Mouse (Mus musculus): ENCODE measurements at regions not wholly inside any gene's neighbourhood (a gene's known extent, or its start where the extent isn't known, plus 50 kb on each side); places are given as distances from the start of the nearest gene placed in this dataset.

DNA sequence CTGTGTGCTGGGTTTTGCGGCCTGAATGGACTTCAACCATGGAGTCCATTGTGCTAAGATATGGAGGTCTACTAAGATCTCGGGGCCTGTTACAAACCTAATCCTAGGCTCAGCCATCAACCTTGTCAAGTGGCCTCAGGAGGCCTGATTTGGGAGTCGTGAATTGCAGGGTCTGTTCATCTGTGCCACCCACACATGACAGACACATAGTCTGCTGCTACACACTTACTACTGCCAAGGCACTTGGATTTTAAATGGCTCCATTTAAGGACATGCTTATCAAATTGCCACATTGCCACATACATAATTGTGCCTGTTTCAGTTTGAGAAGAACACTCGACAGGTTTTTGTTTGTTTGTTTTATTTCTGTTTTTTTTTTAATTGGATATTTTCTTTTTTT, 737.0 kb downstream of the Tmem132b start:
- 83% methylated on average over 4 of the region's 4 CpGs for WGBS
- Histone ChIP-seq H3K36me3 (no peaks in the 10 kb centered on the region), H3K4me3 (no peak overlapping the region), H3K9ac (no peak overlapping the region), H3K9me3 (no peaks in the 10 kb centered on the region), H3K4me1 (replicated peaks) (peaks cover 6% of the 10 kb centered on the region; the same call in 1 of the 2 replicates), H3K4me2 (no peak overlapping the region), H3K27me3 (no peaks in the 10 kb centered on the region), H3K27ac (replicated peaks) (no peak overlapping the region)
- no peak for ATAC-seq (ENCODE audit: low read depth)

DNA sequence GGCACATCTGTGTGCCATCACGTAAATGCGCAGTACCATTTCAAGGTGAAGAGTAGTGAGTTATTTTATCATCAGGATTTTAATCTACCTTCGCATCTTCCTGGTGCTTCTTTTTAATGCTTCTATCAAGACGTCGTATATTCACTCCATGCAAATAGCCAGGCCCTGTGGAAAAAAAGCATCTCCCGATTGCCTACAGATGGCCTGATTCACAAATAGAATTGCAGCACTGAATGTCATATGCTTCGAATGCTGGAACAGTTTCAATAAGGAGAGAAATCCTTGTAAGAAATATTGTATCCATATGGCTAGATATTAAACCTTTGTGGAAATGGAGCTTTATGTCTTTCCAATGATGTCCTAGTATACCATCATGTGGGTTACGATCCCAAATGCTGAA, 742.7 kb downstream of the Tmem132b start:
- Histone ChIP-seq H3K4me1 (replicated peaks) (no peaks in the 10 kb centered on the region), H3K9ac (no peak overlapping the region), H3K9me3 (no peaks in the 10 kb centered on the region), H3K27me3 (no peaks in the 10 kb centered on the region), H3K4me3 (no peak overlapping the region), H3K36me3 (no peaks in the 10 kb centered on the region), H3K27ac (replicated peaks) (no peak overlapping the region), H3K4me2 (no peak overlapping the region)
- ATAC-seq (ENCODE audit: low read depth): no peak
- 86% methylated on average over 8 of the region's 8 CpGs for WGBS

DNA sequence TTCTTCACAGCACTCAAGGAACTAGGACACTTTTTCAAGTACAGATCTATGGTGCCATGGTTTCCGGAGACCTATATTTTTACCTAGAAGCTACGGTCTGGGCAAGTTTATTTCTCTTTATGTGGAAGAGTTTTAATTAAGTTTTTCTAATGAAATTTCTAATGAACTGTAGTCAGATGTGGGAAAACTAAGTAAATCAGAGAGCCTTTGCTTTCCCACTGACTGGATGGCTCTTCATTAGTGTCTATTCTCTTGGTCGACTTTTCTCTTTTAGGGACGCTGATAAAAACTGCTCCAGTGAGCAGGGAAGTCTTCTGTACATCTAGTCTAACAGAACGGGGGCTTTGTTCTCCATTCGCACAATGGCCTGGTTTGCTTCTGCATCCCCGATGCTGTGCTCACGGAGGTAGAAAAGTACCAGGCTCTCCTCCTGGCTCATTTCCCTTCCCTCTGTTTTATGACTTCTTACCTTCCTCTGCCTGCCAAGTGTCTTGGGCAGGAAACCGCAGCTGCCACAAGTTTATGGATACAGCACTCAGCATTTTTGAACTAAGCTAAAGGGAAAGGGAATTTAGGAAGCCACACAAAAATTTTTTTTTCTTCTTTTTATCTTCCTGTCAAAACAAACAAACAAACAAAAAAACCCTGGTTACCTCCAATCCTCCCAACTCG, 749.6 kb downstream of the Tmem132b start:
- Histone ChIP-seq H3K27ac (replicated peaks) (no peak overlapping the region), H3K27me3 (no peaks in the 10 kb centered on the region), H3K4me2 (peak overlapping the region; percentile 8; the same call in 1 of the 2 replicates), H3K4me1 (replicated peaks) (peaks cover 10% of the 10 kb centered on the region), H3K9me3 (no peaks in the 10 kb centered on the region), H3K9ac (no peak overlapping the region), H3K4me3 (no peak overlapping the region), H3K36me3 (no peaks in the 10 kb centered on the region)
- 19% methylated on average over 10 of the region's 10 CpGs for WGBS
- ATAC-seq (ENCODE audit: low read depth): no peak

DNA sequence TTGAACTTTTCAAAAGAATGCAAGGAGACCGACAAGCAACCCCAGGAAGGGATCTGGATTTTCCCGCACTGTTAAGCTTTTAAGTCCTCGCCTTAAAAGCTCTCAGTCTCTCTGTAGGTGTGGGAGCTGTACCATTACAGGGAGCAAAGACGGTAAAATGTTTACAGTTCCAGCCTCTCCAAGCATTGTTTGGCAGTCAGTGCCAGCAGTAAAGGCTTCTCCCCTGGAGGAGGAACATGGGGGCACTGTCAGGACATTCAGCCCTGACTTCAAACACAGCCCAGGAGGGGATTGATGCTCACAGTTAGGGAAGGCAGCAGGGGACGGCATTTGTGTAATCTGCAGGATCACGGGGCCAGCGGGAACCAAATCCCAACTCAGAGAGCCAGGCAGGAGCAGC, 750.2 kb downstream of the Tmem132b start:
- Histone ChIP-seq H3K36me3 (no peaks in the 10 kb centered on the region), H3K4me3 (no peak overlapping the region), H3K27ac (replicated peaks) (no peak overlapping the region), H3K4me2 (peak overlapping the region; percentile 27; the same call in 1 of the 2 replicates), H3K27me3 (no peaks in the 10 kb centered on the region), H3K9me3 (no peaks in the 10 kb centered on the region), H3K9ac (no peak overlapping the region), H3K4me1 (replicated peaks) (peaks cover 10% of the 10 kb centered on the region)
- ATAC-seq (ENCODE audit: low read depth): no peak
- WGBS: 4% methylated on average over 7 of the region's 7 CpGs

DNA sequence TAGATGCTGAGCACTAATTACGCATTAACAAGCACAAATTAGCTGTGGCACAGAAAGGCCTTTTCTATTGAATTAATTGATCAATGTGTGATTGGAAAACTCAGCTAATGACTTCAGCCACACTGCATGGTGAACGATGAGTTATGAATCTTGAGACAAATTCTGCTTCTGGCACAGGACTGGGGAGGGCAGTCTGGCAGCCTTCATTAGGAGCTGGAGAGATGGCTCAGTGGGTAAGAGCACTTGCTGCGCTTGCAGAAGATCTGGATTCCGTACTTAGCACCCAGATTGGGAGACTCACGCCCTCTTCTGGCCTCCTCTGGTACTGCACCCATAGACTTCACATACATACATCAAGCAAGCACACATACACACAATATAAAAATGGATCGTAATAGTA, 793.3 kb downstream of the Tmem132b start:
- 80% methylated on average over 6 of the region's 6 CpGs for WGBS
- Histone ChIP-seq H3K27ac (replicated peaks) (no peak overlapping the region), H3K4me2 (no peak overlapping the region), H3K36me3 (no peaks in the 10 kb centered on the region), H3K9ac (no peak overlapping the region), H3K9me3 (0 out of 2 replicates have a peak, but pooled peaks cover 5% of the 10 kb centered on the region), H3K27me3 (no peaks in the 10 kb centered on the region), H3K4me3 (no peak overlapping the region), H3K4me1 (replicated peaks) (no peaks in the 10 kb centered on the region)
- no peak for ATAC-seq (ENCODE audit: low read depth)

DNA sequence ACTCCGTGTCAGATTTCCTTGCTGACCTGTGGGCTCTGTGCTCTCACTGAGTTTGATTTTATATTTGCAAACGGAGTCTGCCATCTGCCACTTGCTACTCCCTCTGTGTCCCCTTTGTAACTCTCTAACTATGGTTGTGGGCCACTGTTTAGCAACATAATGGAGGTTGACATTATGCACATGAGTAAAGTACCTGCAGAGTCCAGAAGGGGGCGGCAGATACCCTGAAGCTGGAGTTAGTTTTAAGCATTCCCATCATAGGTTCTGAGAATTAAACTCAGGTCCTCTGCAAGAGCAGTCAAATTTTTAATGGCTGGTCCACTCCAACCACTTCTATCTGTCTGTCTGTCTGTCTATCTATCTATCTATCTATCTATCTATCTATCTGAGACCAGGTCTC, 796.7 kb downstream of the Tmem132b start:
- Histone ChIP-seq H3K27ac (replicated peaks) (no peak overlapping the region), H3K9ac (no peak overlapping the region)
- ATAC-seq (ENCODE audit: low read depth): no peak

DNA sequence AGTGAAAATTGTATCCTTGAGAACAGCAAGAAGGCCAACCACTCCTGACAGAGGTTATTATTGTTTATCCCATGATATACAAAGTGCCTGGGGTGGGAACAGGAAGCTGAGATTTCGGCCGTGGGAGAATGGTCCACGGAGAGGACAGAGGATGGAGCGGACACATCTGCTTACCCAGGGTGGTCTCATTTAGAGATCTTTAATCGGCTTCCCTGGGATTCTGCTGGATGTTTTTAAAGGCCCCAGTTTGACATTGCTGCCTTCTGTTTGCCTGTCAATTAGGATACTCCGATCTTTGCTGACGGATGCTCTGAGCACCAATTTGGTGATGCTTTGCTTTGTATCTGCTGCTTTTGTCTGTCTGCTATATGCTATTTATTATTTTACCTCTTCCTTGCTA, 803.5 kb downstream of the Tmem132b start:
- peaks cover 9% of the 10 kb centered on the region for H3K4me1 ChIP-seq (replicated peaks)
- H3K36me3 ChIP-seq: no peaks in the 10 kb centered on the region
- WGBS: 50% methylated on average over 7 of the region's 7 CpGs
- ATAC-seq (ENCODE audit: low read depth): no peak
- no peak overlapping the region for H3K4me2 ChIP-seq
- H3K4me3 ChIP-seq: no peak overlapping the region
- H3K27me3 ChIP-seq: no peaks in the 10 kb centered on the region
- 0 out of 2 replicates have a peak overlapping the region, but pooled peaks have one; percentile 19 for H3K27ac ChIP-seq (replicated peaks)
- no peak overlapping the region for H3K9ac ChIP-seq
- no peaks in the 10 kb centered on the region for H3K9me3 ChIP-seq

More for the DNA sequence above, 796.7 kb downstream of the Tmem132b start:
- Histone ChIP-seq H3K9me3 (0 out of 2 replicates have a peak, but pooled peaks cover 5% of the 10 kb centered on the region), H3K4me2 (no peak overlapping the region), H3K4me1 (replicated peaks) (no peaks in the 10 kb centered on the region), H3K27me3 (no peaks in the 10 kb centered on the region), H3K4me3 (no peak overlapping the region), H3K36me3 (no peaks in the 10 kb centered on the region)
- 42% methylated on average over 3 of the region's 3 CpGs for WGBS

DNA sequence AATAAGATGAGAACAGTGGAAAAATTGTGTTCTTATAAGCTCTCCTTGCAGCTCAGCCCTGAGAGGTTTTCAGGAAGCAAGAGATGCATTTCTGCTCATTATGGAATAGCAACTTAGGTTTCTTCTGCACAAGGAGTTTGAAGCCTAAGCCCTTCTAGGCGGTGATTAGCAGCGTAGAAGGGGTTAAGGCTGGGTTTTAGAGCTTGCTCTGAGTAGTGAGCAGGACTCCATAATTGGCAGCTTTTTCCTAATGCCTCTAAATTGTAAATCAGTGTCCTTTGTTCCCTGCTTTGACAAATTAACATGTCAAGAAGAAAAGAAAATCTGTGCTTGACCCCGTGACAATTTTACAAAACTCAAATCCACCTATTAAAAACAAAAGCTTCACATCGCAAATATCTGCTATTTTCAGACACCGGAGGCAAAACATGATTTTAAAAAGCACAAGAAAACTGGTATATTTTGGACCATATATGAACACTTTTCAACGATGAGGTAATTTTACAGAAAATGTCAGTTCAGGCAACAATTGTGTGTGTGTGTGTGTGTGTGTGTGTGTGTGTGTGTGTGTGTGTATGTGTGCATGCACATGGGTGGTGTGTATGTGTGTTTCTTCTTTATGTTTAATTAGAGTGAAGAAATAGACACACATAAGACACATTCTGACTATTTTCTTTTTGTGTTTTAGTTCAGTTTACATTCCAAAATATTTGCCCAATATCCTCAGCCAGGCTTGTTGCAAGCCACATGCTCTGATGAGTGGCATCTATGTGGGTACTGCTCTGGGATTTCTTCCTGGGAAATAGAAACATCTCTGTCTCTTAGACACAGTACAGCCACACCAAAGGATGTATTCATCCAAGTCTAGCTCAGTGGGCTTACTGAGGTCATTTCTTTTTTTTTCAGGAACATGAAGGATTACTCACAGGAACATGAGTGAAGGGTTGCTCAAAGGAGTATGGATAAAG, 804.3 kb downstream of the Tmem132b start:
- 52% methylated on average over 6 of the region's 6 CpGs for WGBS
- no peak for ATAC-seq (ENCODE audit: low read depth)

DNA sequence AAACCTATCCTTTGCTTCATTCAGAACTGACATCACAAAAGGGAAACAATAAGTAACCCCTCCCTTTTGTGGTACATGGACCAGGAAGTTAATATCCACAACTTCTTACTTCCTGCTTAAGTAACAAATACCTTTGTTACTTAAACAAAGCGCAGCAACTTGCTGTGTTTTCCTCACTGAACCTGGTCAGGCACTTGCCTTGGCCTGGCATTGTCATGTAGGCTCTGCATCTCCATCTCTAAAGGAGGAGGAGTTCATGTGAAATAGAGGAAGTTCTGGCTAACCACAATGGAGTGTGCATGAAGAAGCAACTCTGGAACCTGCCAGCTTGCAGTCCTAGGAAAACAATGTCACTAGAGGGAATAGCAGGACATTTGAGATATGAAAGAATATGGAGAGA, 806.3 kb downstream of the Tmem132b start:
- 81% methylated on average over 1 of the region's 1 CpGs for WGBS
- Histone ChIP-seq H3K27me3 (no peaks in the 10 kb centered on the region), H3K9me3 (no peaks in the 10 kb centered on the region), H3K36me3 (no peaks in the 10 kb centered on the region), H3K9ac (no peak overlapping the region), H3K4me3 (no peak overlapping the region), H3K4me2 (no peak overlapping the region), H3K4me1 (replicated peaks) (peaks cover 9% of the 10 kb centered on the region), H3K27ac (replicated peaks) (no peak overlapping the region)
- no peak for ATAC-seq (ENCODE audit: low read depth)

More for the DNA sequence above, 804.3 kb downstream of the Tmem132b start:
- no peaks in the 10 kb centered on the region for H3K9me3 ChIP-seq
- no peak overlapping the region for H3K9ac ChIP-seq
- H3K27ac ChIP-seq (replicated peaks): 0 out of 2 replicates have a peak overlapping the region, but pooled peaks have one; percentile 19
- no peaks in the 10 kb centered on the region for H3K27me3 ChIP-seq
- H3K4me2 ChIP-seq: no peak overlapping the region
- H3K4me1 ChIP-seq (replicated peaks): peaks cover 9% of the 10 kb centered on the region
- no peaks in the 10 kb centered on the region for H3K36me3 ChIP-seq
- no peak overlapping the region for H3K4me3 ChIP-seq

DNA sequence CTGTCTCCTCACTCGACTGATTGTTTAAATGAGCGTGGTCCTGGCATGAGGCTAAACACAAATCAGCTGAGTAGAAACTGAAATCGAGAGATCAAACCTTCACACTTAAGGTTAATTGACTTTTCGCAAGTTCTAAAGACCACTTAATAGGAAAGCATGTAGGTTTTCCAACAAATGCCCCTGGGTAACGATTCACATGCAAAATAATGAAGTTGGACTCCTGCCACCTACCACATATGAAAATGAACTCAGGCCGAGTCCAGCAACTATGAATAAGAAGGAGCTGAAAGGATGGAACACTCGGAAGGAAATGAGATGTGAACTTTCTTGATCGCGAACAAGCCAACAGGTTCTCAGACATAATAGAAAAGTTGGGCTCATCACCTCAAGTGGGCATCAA, 812.0 kb downstream of the Tmem132b start:
- Histone ChIP-seq H3K27me3 (no peaks in the 10 kb centered on the region), H3K36me3 (no peaks in the 10 kb centered on the region), H3K9me3 (no peaks in the 10 kb centered on the region), H3K4me3 (no peak overlapping the region), H3K9ac (no peak overlapping the region), H3K27ac (replicated peaks) (no peak overlapping the region), H3K4me2 (no peak overlapping the region), H3K4me1 (replicated peaks) (no peaks in the 10 kb centered on the region)
- 78% methylated on average over 9 of the region's 9 CpGs for WGBS
- no peak for ATAC-seq (ENCODE audit: low read depth)

DNA sequence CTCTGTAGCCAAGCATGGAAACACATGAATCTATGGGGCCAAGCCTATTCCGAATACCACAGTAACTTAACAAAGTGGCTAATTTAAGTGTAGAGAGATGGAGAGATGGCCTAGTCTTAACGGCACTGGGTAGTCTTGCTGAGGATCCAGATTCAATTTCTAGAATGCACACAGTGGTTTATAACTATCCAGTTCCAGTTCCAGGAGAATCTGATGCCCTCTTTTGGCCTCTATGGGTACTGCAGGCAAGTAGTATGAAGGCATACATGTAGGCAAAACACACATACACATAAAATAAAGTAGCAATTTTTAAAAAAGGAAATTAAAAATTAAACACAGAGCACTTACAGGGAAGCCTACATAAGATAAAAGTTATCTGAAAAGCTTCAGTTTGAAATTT, 819.4 kb downstream of the Tmem132b start:
- Histone ChIP-seq H3K27me3 (no peaks in the 10 kb centered on the region), H3K4me2 (no peak overlapping the region), H3K36me3 (no peaks in the 10 kb centered on the region), H3K4me1 (replicated peaks) (no peaks in the 10 kb centered on the region), H3K4me3 (no peak overlapping the region), H3K27ac (replicated peaks) (no peak overlapping the region), H3K9ac (no peak overlapping the region), H3K9me3 (no peaks in the 10 kb centered on the region)
- WGBS: 95% methylated on average over 2 of the region's 2 CpGs
- no peak for ATAC-seq (ENCODE audit: low read depth)

DNA sequence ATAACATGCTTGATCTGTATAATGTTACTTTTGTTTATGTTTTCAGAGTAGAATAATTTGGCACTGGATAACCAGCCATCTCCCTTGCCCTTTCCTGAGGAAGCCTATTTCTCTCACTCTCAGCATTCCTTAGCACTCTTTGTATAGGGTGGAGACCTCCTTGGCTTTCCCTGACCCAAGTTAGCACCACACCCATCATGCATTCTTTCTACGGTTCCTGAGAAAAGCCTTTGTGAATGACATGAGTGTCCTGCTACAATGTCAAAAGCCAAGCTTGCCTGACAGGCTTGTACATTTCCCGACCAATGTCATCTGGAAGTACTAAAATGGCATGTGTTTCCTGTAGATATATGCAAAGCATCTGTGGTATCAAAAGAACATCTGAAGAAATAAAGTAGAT, 837.9 kb downstream of the Tmem132b start:
- Histone ChIP-seq H3K9ac (no peak overlapping the region), H3K4me3 (no peak overlapping the region), H3K9me3 (no peaks in the 10 kb centered on the region), H3K4me2 (no peak overlapping the region), H3K27ac (replicated peaks) (no peak overlapping the region), H3K27me3 (no peaks in the 10 kb centered on the region), H3K4me1 (replicated peaks) (no peaks in the 10 kb centered on the region), H3K36me3 (no peaks in the 10 kb centered on the region)
- ATAC-seq (ENCODE audit: low read depth): no peak
- 86% methylated on average over 2 of the region's 2 CpGs for WGBS
